In the genomic region with DNA sequence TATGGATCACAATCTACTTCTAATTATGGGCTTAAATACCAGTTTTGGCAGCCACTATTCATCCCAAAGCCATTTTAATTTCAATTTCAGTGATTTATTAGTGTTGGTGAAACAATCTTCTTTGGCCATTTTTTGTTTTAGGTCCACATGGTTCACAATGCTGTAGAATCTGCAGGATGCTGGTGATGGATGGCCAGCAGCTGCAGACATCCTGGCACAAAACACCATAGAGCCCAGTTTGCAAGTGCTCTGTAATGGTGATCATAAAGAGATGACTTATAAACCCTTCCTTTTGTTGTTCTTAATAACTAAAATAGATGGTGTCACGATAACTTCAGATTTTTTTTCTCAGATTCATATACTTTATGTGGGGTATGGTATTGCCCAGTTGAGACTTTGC, we compare ENCODE assay signal across 26 mouse cellular contexts.
A peak's percentile ranks its signal among the peaks of the same experiment; 100 is the strongest.
DNase-seq lines count a peak whose midpoint lies in the region; ATAC-seq and TF ChIP-seq lines count a peak whose summit lies in the region.
"Had no signal": no experiment of that assay in that cellular context is flagged by ENCODE, and none has a peak within 500 bp of the region (broad histone marks: within the 10 kb centered on the region; RNA-seq: fewer than 3 reads in every experiment).

No protein-coding gene starts in this region.

- H3K27me3 ChIP-seq in heart, embryonic 10.5 days (ENCODE audit: insufficient read depth, poor library complexity, severe bottlenecking), result no peaks in the 10 kb centered on the region
- no peaks in the 10 kb centered on the region for H3K27me3 ChIP-seq in lung, embryonic 14.5 days (ENCODE audit: insufficient read depth, low read length)
- H3K27me3 ChIP-seq in liver, embryonic 12.5 days (replicated peaks), result no peaks in the 10 kb centered on the region
- H3K27me3 ChIP-seq: embryonic facial prominence, embryonic 13.5 days; forebrain, embryonic 12.5 days; forebrain, embryonic 15.5 days; hindbrain, embryonic 12.5 days; hindbrain, embryonic 15.5 days had no signal

- H3K9ac ChIP-seq in lung, embryonic 14.5 days, result no peak overlapping the region
- no peak overlapping the region for H3K9ac ChIP-seq in liver, embryonic 12.5 days
- H3K9ac ChIP-seq: embryonic facial prominence, embryonic 13.5 days; forebrain, embryonic 12.5 days; forebrain, embryonic 15.5 days; hindbrain, embryonic 12.5 days; hindbrain, embryonic 15.5 days had no signal

- H3K36me3 ChIP-seq in heart, embryonic 10.5 days, result no peaks in the 10 kb centered on the region
- no peaks in the 10 kb centered on the region for H3K36me3 ChIP-seq in lung, embryonic 14.5 days (ENCODE audit: insufficient read depth)
- H3K36me3 ChIP-seq in liver, embryonic 12.5 days, result no peaks in the 10 kb centered on the region
- H3K36me3 ChIP-seq: embryonic facial prominence, embryonic 10.5 days; embryonic facial prominence, embryonic 13.5 days; forebrain, embryonic 12.5 days; forebrain, embryonic 15.5 days; hindbrain, embryonic 12.5 days; hindbrain, embryonic 15.5 days had no signal

- WGBS in heart, embryonic 10.5 days, result 83% methylated on average over 1 of the region's 1 CpGs
- 73% methylated on average over 1 of the region's 1 CpGs for WGBS in lung, embryonic 14.5 days
- WGBS in liver, embryonic 12.5 days (ENCODE audit: insufficient replicate concordance), result 83% methylated on average over 1 of the region's 1 CpGs

- no peak overlapping the region for H3K4me3 ChIP-seq in heart, embryonic 10.5 days
- H3K4me3 ChIP-seq in lung, embryonic 14.5 days (ENCODE audit: low read depth, low read length), result no peak overlapping the region
- H3K4me3 ChIP-seq in liver, embryonic 12.5 days, result no peak overlapping the region
- H3K4me3 ChIP-seq: embryonic facial prominence, embryonic 10.5 days; embryonic facial prominence, embryonic 13.5 days; erythroblast, embryonic 14.5 days; forebrain, embryonic 12.5 days; forebrain, embryonic 15.5 days; hindbrain, embryonic 12.5 days; hindbrain, embryonic 15.5 days had no signal

- TF ChIP-seq CTCF in lung, embryonic 14.5 days (IDR thresholded peaks at IDR 0.05; ENCODE audit: low read depth), result no peak

- DNase-seq in heart, embryonic 10.5 days (ENCODE audit: low spot score), result peak; percentile 16
- DNase-seq in heart, adult 9 months (ENCODE audit: low spot score in 2 of 2), result no peak
- DNase-seq in kidney, postnatal 10 days, result peak; percentile 10
- no peak for DNase-seq in kidney, postnatal 25 days
- peak; percentile 25 for DNase-seq in lung, embryonic 14.5 days
- no peak for DNase-seq in lung, postnatal 10 days
- DNase-seq: adrenal gland, adult 2 months; adrenal gland, postnatal 14 days; B cell, adult 2 months; cerebellum, adult 11-12 months; cerebellum, adult 8-10 months; cerebellum, postnatal 10 days; cerebellum, postnatal 36 days; embryo, embryonic 11 days; gastrocnemius, postnatal 25 days; heart, adult 18-20 months had no signal

- no peak overlapping the region for H3K27ac ChIP-seq in heart, embryonic 10.5 days
- H3K27ac ChIP-seq in lung, embryonic 14.5 days (ENCODE audit: low read depth), result no peak overlapping the region
- no peak overlapping the region for H3K27ac ChIP-seq in liver, embryonic 12.5 days
- H3K27ac ChIP-seq: embryonic facial prominence, embryonic 10.5 days; embryonic facial prominence, embryonic 13.5 days; forebrain, embryonic 12.5 days; forebrain, embryonic 15.5 days; hindbrain, embryonic 12.5 days; hindbrain, embryonic 15.5 days had no signal

- no peaks in the 10 kb centered on the region for H3K9me3 ChIP-seq in heart, embryonic 10.5 days
- H3K9me3 ChIP-seq in lung, embryonic 14.5 days (ENCODE audit: low read depth, low read length), result no peaks in the 10 kb centered on the region
- H3K9me3 ChIP-seq in liver, embryonic 12.5 days (replicated peaks), result no peaks in the 10 kb centered on the region
- H3K9me3 ChIP-seq: embryonic facial prominence, embryonic 10.5 days; embryonic facial prominence, embryonic 13.5 days; forebrain, embryonic 12.5 days; forebrain, embryonic 15.5 days; hindbrain, embryonic 12.5 days; hindbrain, embryonic 15.5 days had no signal

- no peak overlapping the region for H3K4me2 ChIP-seq in lung, embryonic 14.5 days
- no peak overlapping the region for H3K4me2 ChIP-seq in liver, embryonic 12.5 days
- H3K4me2 ChIP-seq: embryonic facial prominence, embryonic 13.5 days; forebrain, embryonic 12.5 days; forebrain, embryonic 15.5 days; heart, embryonic 11.5 days; hindbrain, embryonic 12.5 days; hindbrain, embryonic 15.5 days had no signal

- no peak for ATAC-seq in lung, embryonic 14.5 days (ENCODE audit: insufficient read depth)
- no peak for ATAC-seq in liver, embryonic 12.5 days
- ATAC-seq: CD4-positive, CD25-positive, alpha-beta regulatory T cell, adult 4 months; forebrain, embryonic 15.5 days had no signal

- no peaks in the 10 kb centered on the region for H3K4me1 ChIP-seq in heart, embryonic 10.5 days
- no peaks in the 10 kb centered on the region for H3K4me1 ChIP-seq in lung, embryonic 14.5 days (ENCODE audit: insufficient read depth)
- H3K4me1 ChIP-seq in liver, embryonic 12.5 days, result no peaks in the 10 kb centered on the region
- H3K4me1 ChIP-seq: embryonic facial prominence, embryonic 10.5 days; hindbrain, embryonic 12.5 days; hindbrain, embryonic 15.5 days had no signal

Comparison
In these comparisons a context has a peak if more than half of its experiments do, and no peak if none do; other contexts are left out.
1. DNase-seq: peak in heart, embryonic 10.5 days (single experiment), kidney, postnatal 10 days (single experiment) and lung, embryonic 14.5 days (single experiment); none in heart, adult 9 months (0 of 2), kidney, postnatal 25 days (0 of 2) and lung, postnatal 10 days (single experiment).